Mouse (Mus musculus) small intestine, adult 10 weeks (tissue): Measurements from ENCODE around the gene Metap1d. TPM values are rescaled to one million over a fixed set of nuclear protein-coding genes. Genes with fewer than 3 reads are reported as not detected.

Experiments used
- polyA plus RNA-seq: library from polyadenylated mRNA; stranded (reverse); fragments of 350-450 nt; fragmentation: Illumina TruSeq; extraction: RNeasy Lipid Tissue Mini Kit (QIAGEN cat#74804); gene quantifications from one replicate; pipeline ENCODE4 v1.2.3, GENCODE M21; 2014; ENCODE audit warnings: low replicate concordance

Gene Metap1d
- polyA plus RNA-seq: 21.2 TPM

GRCm38 (mm10) chr2:71453161-71453916, at the start of gene Metap1d:
Gene Metap1d (plus strand): TSS chr2:71453276.

GRCm38 (mm10) chr2:71528014-71528713, 75.1 kb downstream of the Metap1d start, which contains the start of gene Dlx1:
Gene Dlx1 (plus strand): TSS chr2:71528113.

GRCm38 (mm10) chr2:71546640-71547071, 93.6 kb downstream of the Metap1d start, which contains the start of gene Dlx2:
Gene Dlx2 (minus strand): TSS chr2:71546754.

Other genes with a start within 250 kb of the Metap1d start
- 173 TPM for gene Dync1i2, start 241.6 kb upstream of the Metap1d start, polyA plus RNA-seq
- gene Slc25a12, start 85.5 kb upstream of the Metap1d start, polyA plus RNA-seq: 3.5 TPM
- 101 TPM for gene Hat1, start 64.3 kb upstream of the Metap1d start, polyA plus RNA-seq
- gene Dlx1, start 74.8 kb downstream of the Metap1d start, polyA plus RNA-seq: 0.37 TPM
- gene Dlx2, start 93.5 kb downstream of the Metap1d start, polyA plus RNA-seq: not detected